Mouse (Mus musculus) naive thymus-derived CD4-positive, alpha-beta T cell, adult 5 months (primary cell): ENCODE results near the gene Nus1. TPM values are rescaled to one million over a fixed set of nuclear protein-coding genes. Genes with fewer than 3 reads are reported as not detected.

Experiments
- polyA plus RNA-seq: library from polyadenylated mRNA; unstranded; fragments of 100-300 nt; shearing (Covaris generic); gene quantifications from one replicate; pipeline ENCODE4 v1.2.1, GENCODE M21; 2017

Nus1 gene
- 21.2 TPM for polyA plus RNA-seq

GRCm38 (mm10) chr10:52417299-52417997, at the start of gene Nus1:
TSS of gene Nus1 (plus strand) at chr10:52417547.

GRCm38 (mm10) chr10:52381845-52382591, 35.3 kb upstream of the Nus1 start, which contains the start of gene Gopc:
TSS of gene Gopc (minus strand) at chr10:52382124.

GRCm38 (mm10) chr10:52388922-52389430, 28.4 kb upstream of the Nus1 start, which contains the start of gene Nepn:
TSS of gene Nepn (plus strand) at chr10:52388972.

Other genes starting within 250 kb of the Nus1 start
- gene Ros1, start 222.3 kb upstream of the Nus1 start, polyA plus RNA-seq = 0.05 TPM
- gene Dcbld1, start 183.9 kb upstream of the Nus1 start, polyA plus RNA-seq = not detected
- gene Gm26741, start 58.8 kb upstream of the Nus1 start, polyA plus RNA-seq = 10.9 TPM
- gene Gopc, start 35.4 kb upstream of the Nus1 start, polyA plus RNA-seq = 19.1 TPM
- not detected for gene Nepn, start 28.6 kb upstream of the Nus1 start, polyA plus RNA-seq